Mouse (Mus musculus) midbrain, embryonic 10.5 days (tissue): Measurements from ENCODE around the gene Tmem54. TPM values are rescaled to one million over a fixed set of nuclear protein-coding genes. Genes with fewer than 3 reads are reported as not detected.

Source experiments
- DNase-seq: peaks from one replicate; pipeline ENCODE4 v3.0.0-alpha.2; 2017; ENCODE audit warnings: low spot score
- H3K27ac ChIP-seq: fragments of 300-500 bp; sonication (generic); replicated peaks from 2 replicates; pipeline ENCODE4 v1.5.1; 2016; ENCODE audit warnings: mild to moderate bottlenecking
- H3K27me3 ChIP-seq: fragments of 300-500 bp; sonication (generic); 2 replicates; pipeline ENCODE4 v1.6.1; 2016; ENCODE audit warnings: low read depth, mild to moderate bottlenecking; ENCODE audit not compliant: poor library complexity, severe bottlenecking
- H3K36me3 ChIP-seq: fragments of 300-500 bp; sonication (generic); 2 replicates; pipeline ENCODE4 v1.6.1; 2016; ENCODE audit warnings: mild to moderate bottlenecking, moderate library complexity
- H3K4me1 ChIP-seq: fragments of 300-500 bp; sonication (generic); 2 replicates; pipeline ENCODE4 v1.6.1; 2016
- H3K4me3 ChIP-seq: fragments of 300-500 bp; sonication (generic); 2 replicates; pipeline ENCODE4 v1.5.1; 2016; ENCODE audit warnings: mild to moderate bottlenecking, moderate library complexity
- H3K9me3 ChIP-seq: fragments of 300-500 bp; sonication (generic); replicated peaks from 2 replicates; pipeline ENCODE4 v1.6.1; 2016; ENCODE audit warnings: mild to moderate bottlenecking
- WGBS: fragments of 180-500 bp; shearing (Covaris S2); methylation state at CpG from one replicate; pipeline ENCODE4 v1.1.7; 2016; 5-methylcytosine and 5-hydroxymethylcytosine counted together
- polyA plus RNA-seq: library from polyadenylated mRNA; unstranded; fragments of >200 nt; fragmentation: Nextera tagmentation; extraction: Ambion mirVana; gene quantifications from 2 replicates; pipeline ENCODE4 v1.2.1, GENCODE M21; 2016

The Tmem54 gene
- polyA plus RNA-seq, 1 experiment from 2014 or later: 2.1 TPM

DNA sequence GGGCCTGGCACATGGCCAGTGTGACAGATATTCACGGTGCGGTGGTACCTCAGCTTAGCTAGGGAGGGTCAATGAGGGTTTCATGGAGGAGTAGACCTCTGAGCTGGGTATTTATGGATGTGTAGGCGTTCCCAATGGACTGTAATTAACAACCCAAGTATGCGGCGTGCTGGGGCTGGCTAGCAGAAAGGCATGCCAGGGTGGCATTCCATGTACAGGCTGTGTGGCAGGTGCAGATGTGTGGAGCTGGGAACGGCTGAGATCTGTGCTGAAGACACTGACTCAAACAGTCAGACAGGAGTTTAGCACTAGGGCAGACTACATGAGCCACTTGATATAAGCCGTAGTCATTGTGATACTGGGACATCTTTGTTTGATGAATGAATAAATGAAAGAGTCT lies 3.3 kb downstream of the Tmem54 start:
- DNase-seq: no peak
- Histone ChIP-seq H3K4me1 (peaks cover 33% of the 10 kb centered on the region), H3K27ac (no peak overlapping the region), H3K9me3 (no peaks in the 10 kb centered on the region), H3K4me3 (no peak overlapping the region), H3K27me3 (peaks cover 55% of the 10 kb centered on the region), H3K36me3 (no peaks in the 10 kb centered on the region)
- 94% methylated on average over 7 of the region's 7 CpGs for WGBS

GRCm38 (mm10) chr4:129110804-129111203 lies 5.5 kb downstream of the Tmem54 start:
- WGBS: 88% methylated on average over 6 of the region's 6 CpGs
- Histone ChIP-seq H3K4me1 (peaks cover 36% of the 10 kb centered on the region), H3K36me3 (no peaks in the 10 kb centered on the region), H3K27ac (no peak overlapping the region), H3K9me3 (no peaks in the 10 kb centered on the region), H3K4me3 (no peak overlapping the region), H3K27me3 (peaks cover 53% of the 10 kb centered on the region)
- DNase-seq: no peak

DNA sequence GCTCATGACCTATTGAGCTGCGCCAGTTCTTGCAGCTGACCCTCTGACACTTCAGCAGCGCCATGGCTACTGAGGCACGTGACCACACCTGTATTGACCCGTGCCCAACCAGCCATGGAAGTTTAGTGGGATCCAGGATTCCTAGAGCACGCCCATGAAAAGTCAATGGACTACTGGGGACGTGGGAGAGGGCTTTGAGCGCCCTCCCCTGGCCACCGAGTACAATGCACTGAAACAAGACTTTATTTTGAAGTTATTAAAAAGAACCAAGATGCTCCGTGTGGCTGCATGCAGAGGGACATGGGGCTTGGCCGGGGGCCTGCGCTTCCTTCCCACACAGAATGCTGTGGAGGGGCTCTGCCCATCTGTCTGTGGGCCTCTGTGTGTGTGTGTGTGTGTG lies 6.0 kb downstream of the Tmem54 start:
- DNase-seq: no peak
- H3K27me3 ChIP-seq: peaks cover 47% of the 10 kb centered on the region
- H3K9me3 ChIP-seq: no peaks in the 10 kb centered on the region
- peaks cover 30% of the 10 kb centered on the region for H3K4me1 ChIP-seq
- WGBS: 63% methylated on average over 11 of the region's 11 CpGs
- no peak overlapping the region for H3K4me3 ChIP-seq
- H3K27ac ChIP-seq: no peak overlapping the region
- no peaks in the 10 kb centered on the region for H3K36me3 ChIP-seq

- Histone ChIP-seq H3K36me3 (no peaks in the 10 kb centered on the region), H3K27ac (no peak overlapping the region), H3K9me3 (no peaks in the 10 kb centered on the region), H3K4me1 (peaks cover 26% of the 10 kb centered on the region), H3K27me3 (peaks cover 46% of the 10 kb centered on the region), H3K4me3 (no peak overlapping the region)
- no peak for DNase-seq
- WGBS: 64% methylated on average over 13 of the region's 13 CpGs
These were observed 6.9 kb downstream of the Tmem54 start for GRCm38 (mm10) chr4:129112231-129112630.

- 0 out of 2 replicates have a peak overlapping the region, but pooled peaks have one; percentile 12 for H3K4me3 ChIP-seq
- no peaks in the 10 kb centered on the region for H3K36me3 ChIP-seq
- no peaks in the 10 kb centered on the region for H3K9me3 ChIP-seq
- H3K27ac ChIP-seq: peak overlapping the region; percentile 25
- DNase-seq: peak; percentile 87
- WGBS: 32% methylated on average over 28 of the region's 28 CpGs
- H3K4me1 ChIP-seq: peaks cover 26% of the 10 kb centered on the region
- H3K27me3 ChIP-seq: peaks cover 40% of the 10 kb centered on the region
These were observed 8.0 kb downstream of the Tmem54 start for GRCm38 (mm10) chr4:129113083-129113988.

DNA sequence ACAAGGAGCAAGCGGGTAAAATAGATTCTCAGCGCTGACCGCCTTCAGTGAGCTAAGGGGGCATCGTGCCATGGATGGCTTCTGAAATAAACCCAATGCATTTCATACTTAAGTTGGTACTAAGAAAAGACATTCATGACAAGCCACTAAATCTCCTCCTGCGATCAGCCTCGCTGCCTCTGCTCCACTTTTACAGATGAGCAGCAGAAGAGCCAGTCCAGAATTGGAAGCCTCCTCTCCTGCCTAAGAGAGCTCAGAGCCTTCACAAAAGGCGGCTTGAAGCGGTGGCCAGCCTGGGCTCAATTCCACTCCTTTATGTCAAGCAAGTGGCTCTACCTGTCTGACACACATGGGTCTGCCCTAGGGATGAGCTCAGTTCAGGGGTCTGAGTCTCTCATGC lies 11.4 kb downstream of the Tmem54 start:
- H3K36me3 ChIP-seq: no peaks in the 10 kb centered on the region
- H3K4me3 ChIP-seq: no peak overlapping the region
- WGBS: 91% methylated on average over 8 of the region's 8 CpGs
- H3K27me3 ChIP-seq: peaks cover 70% of the 10 kb centered on the region
- no peak overlapping the region for H3K27ac ChIP-seq
- no peaks in the 10 kb centered on the region for H3K9me3 ChIP-seq
- peaks cover 36% of the 10 kb centered on the region for H3K4me1 ChIP-seq
- DNase-seq: no peak

DNA sequence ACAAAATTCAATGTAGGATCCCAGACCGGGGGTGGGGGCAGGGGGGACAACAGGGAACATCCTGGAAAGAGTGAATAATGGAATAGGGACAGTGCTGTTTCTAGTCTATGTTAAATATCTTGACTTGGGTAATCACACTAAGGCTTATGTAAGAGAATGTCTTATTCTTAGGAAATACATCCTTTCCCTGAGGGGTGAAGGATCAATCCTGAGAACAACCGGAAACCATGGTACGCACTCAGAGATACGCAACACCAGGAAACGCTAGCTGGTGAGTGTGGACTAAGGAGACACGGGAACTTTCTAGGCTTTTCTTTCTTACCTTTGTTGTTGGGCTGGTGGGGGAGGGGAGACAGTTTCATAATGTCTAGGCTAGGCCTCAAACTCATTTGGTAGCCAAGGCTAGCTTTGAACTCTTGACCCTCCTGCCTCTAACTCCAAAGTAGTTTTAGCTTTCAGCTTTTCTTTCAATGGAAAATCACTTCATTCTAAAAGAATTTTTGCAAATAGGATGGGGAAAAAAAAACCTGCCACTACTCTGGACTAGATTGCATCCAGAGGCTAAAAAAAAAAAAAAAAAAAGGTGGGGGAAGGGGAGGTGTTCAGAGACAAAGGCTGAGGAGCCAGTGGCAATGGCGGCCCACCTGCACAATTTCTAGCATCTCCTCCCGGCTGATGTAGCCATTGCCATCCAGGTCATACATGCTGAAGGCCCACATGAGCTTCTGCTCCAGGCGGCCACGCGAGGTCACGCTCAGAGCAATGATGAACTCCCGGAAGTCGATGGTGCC lies 12.6 kb downstream of the Tmem54 start:
- Histone ChIP-seq H3K27me3 (peaks cover 82% of the 10 kb centered on the region), H3K9me3 (no peaks in the 10 kb centered on the region), H3K27ac (no peak overlapping the region), H3K36me3 (no peaks in the 10 kb centered on the region), H3K4me1 (peaks cover 32% of the 10 kb centered on the region), H3K4me3 (no peak overlapping the region)
- no peak for DNase-seq
- WGBS: 83% methylated on average over 14 of the region's 14 CpGs

DNA sequence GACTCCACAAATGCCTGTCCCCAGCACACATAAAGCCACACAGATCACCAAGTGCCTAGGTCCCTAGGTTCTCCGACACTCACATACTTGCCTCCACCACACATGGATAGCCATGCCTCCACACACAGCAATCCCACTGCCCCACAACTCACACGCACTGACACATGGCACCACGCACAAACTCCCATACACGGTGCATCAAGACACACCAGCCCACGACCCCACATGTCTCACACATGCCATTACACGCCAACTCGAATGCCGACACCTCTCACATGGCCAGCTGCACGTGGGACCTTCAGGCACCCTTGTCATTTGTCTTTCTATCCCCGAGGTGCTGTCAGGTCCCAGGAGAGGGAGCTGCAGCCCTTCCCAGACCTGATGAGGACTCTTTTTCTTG lies 14.4 kb downstream of the Tmem54 start:
- Histone ChIP-seq H3K9me3 (no peaks in the 10 kb centered on the region), H3K4me3 (no peak overlapping the region), H3K27me3 (peaks cover 84% of the 10 kb centered on the region), H3K27ac (no peak overlapping the region), H3K36me3 (no peaks in the 10 kb centered on the region), H3K4me1 (peaks cover 26% of the 10 kb centered on the region)
- 80% methylated on average over 10 of the region's 10 CpGs for WGBS
- DNase-seq: no peak

- Histone ChIP-seq H3K9me3 (no peaks in the 10 kb centered on the region), H3K4me3 (peak overlapping the region; percentile 59), H3K36me3 (no peaks in the 10 kb centered on the region), H3K4me1 (peaks cover 30% of the 10 kb centered on the region), H3K27me3 (peaks cover 86% of the 10 kb centered on the region), H3K27ac (peak overlapping the region; percentile 52)
- peak; percentile 74 for DNase-seq
- 1% methylated on average over 53 of the region's 59 CpGs for WGBS
These were observed 15.4 kb downstream of the Tmem54 start for GRCm38 (mm10) chr4:129120520-129121445.

- H3K9me3 ChIP-seq: no peaks in the 10 kb centered on the region
- H3K27me3 ChIP-seq: peaks cover 93% of the 10 kb centered on the region
- peaks cover 37% of the 10 kb centered on the region for H3K4me1 ChIP-seq
- H3K27ac ChIP-seq: peak within 1 kb of the TSS; percentile 52
- 2% methylated on average over 17 of the region's 17 CpGs for WGBS
- DNase-seq: no peak
- peak within 1 kb of the TSS; percentile 59 for H3K4me3 ChIP-seq
- no peaks in the 10 kb centered on the region for H3K36me3 ChIP-seq
These were observed 16.3 kb downstream of the Tmem54 start, which contains the start of gene Hpca for GRCm38 (mm10) chr4:129121569-129122086. Hpca (minus strand) TSS chr4:129122036.

- H3K4me1 ChIP-seq: peaks cover 37% of the 10 kb centered on the region
- H3K9me3 ChIP-seq: no peaks in the 10 kb centered on the region
- no peak for DNase-seq
- H3K36me3 ChIP-seq: no peaks in the 10 kb centered on the region
- H3K27ac ChIP-seq: no peak overlapping the region
- H3K27me3 ChIP-seq: peaks cover 90% of the 10 kb centered on the region
- H3K4me3 ChIP-seq: peak overlapping the region; percentile 59; the same call in 1 of the 2 replicates
- 42% methylated on average over 9 of the region's 9 CpGs for WGBS
These were observed 16.8 kb downstream of the Tmem54 start for GRCm38 (mm10) chr4:129122107-129122506.

- peaks cover 37% of the 10 kb centered on the region for H3K4me1 ChIP-seq
- H3K27me3 ChIP-seq: peaks cover 86% of the 10 kb centered on the region
- no peak overlapping the region for H3K27ac ChIP-seq
- DNase-seq: no peak
- WGBS: 47% methylated on average over 8 of the region's 8 CpGs
- no peak overlapping the region for H3K4me3 ChIP-seq
- H3K9me3 ChIP-seq: no peaks in the 10 kb centered on the region
- H3K36me3 ChIP-seq: no peaks in the 10 kb centered on the region
These were observed 17.4 kb downstream of the Tmem54 start for GRCm38 (mm10) chr4:129122719-129123118.
